Mouse (Mus musculus): ENCODE measurements around the gene Spata31.

- no peak for TF ChIP-seq CTCF (IDR thresholded peaks at IDR 0.05; ENCODE audit: extremely low read depth, insufficient read depth, insufficient read length, insufficient replicate concordance)
- no peak for TF ChIP-seq POLR2A (IDR thresholded peaks at IDR 0.05; ENCODE audit: low read depth, low read length)
These were observed 14.1 kb upstream of the Spata31 start for GRCm38 (mm10) chr13:64903132-64903531.

Measured in spleen, adult 2 months (tissue).